Mouse (Mus musculus): ENCODE measurements around the gene Ubap2l.

The Ubap2l gene

GRCm38 (mm10) chr3:90052351-90053241 is at the start of gene Ubap2l:
TSS of gene Ubap2l (minus strand) at chr3:90052628.
- DNase-seq (ENCODE audit: low read depth): peak; percentile 100

GRCm38 (mm10) chr3:90101673-90102072 is 49.2 kb upstream of the Ubap2l start:
- DNase-seq (ENCODE audit: low read depth): no peak

GRCm38 (mm10) chr3:90101010-90101409 is 48.6 kb upstream of the Ubap2l start:
- no peak for DNase-seq (ENCODE audit: low read depth)

- no peak for DNase-seq (ENCODE audit: low read depth)
Observed at GRCm38 (mm10) chr3:90097928-90098327, 45.5 kb upstream of the Ubap2l start.

- DNase-seq (ENCODE audit: low read depth): no peak
Observed at GRCm38 (mm10) chr3:90094453-90094852, 42.0 kb upstream of the Ubap2l start.

- DNase-seq (ENCODE audit: low read depth): no peak
Observed at GRCm38 (mm10) chr3:90090892-90091291, 38.5 kb upstream of the Ubap2l start.

- no peak for DNase-seq (ENCODE audit: low read depth)
Observed at GRCm38 (mm10) chr3:90088617-90089016, 36.2 kb upstream of the Ubap2l start.

- DNase-seq (ENCODE audit: low read depth): no peak
Observed at GRCm38 (mm10) chr3:90086068-90086467, 33.6 kb upstream of the Ubap2l start.

GRCm38 (mm10) chr3:90085281-90085680 is 32.9 kb upstream of the Ubap2l start:
- peak; percentile 57 for DNase-seq (ENCODE audit: low read depth)

- peak; percentile 47 for DNase-seq (ENCODE audit: low read depth)
Observed at GRCm38 (mm10) chr3:90084790-90085189, 32.4 kb upstream of the Ubap2l start.

- peak; percentile 32 for DNase-seq (ENCODE audit: low read depth)
Observed at GRCm38 (mm10) chr3:90083698-90084324, 31.4 kb upstream of the Ubap2l start.

GRCm38 (mm10) chr3:90083034-90083433 is 30.6 kb upstream of the Ubap2l start:
- no peak for DNase-seq (ENCODE audit: low read depth)

- DNase-seq (ENCODE audit: low read depth): peak; percentile 41
Observed at GRCm38 (mm10) chr3:90081365-90082240, 29.2 kb upstream of the Ubap2l start.

GRCm38 (mm10) chr3:90080498-90080863 is 28.1 kb upstream of the Ubap2l start:
- no peak for DNase-seq (ENCODE audit: low read depth)

GRCm38 (mm10) chr3:90079763-90080497 is 27.5 kb upstream of the Ubap2l start:
- peak; percentile 77 for DNase-seq (ENCODE audit: low read depth)

GRCm38 (mm10) chr3:90079133-90079762 is 26.8 kb upstream of the Ubap2l start:
- peak; percentile 98 for DNase-seq (ENCODE audit: low read depth)

- no peak for DNase-seq (ENCODE audit: low read depth)
Observed at GRCm38 (mm10) chr3:90078224-90078623, 25.8 kb upstream of the Ubap2l start.

GRCm38 (mm10) chr3:90076921-90077716 is 24.7 kb upstream of the Ubap2l start:
- DNase-seq (ENCODE audit: low read depth): peak; percentile 93

GRCm38 (mm10) chr3:90072294-90072693 is 19.9 kb upstream of the Ubap2l start, which contains the start of gene Tpm3:
TSS of gene Tpm3 (plus strand) at chr3:90072649.
- DNase-seq (ENCODE audit: low read depth): no peak

GRCm38 (mm10) chr3:90069688-90070087 is 17.3 kb upstream of the Ubap2l start:
- DNase-seq (ENCODE audit: low read depth): no peak

Measured in NIH3T3 (cell line).